Mouse (Mus musculus) liver, adult 2 months (tissue): ENCODE measurements around the gene Rin3.

ENCODE experiments used
- CTCF ChIP-seq: fragments of 200-500 bp; IDR thresholded peaks from 2 replicates; pipeline ENCODE4 v1.5.1; 2011; ENCODE audit warnings: low read depth, low read length, control low read depth
- POLR2A ChIP-seq: fragments of 200-500 bp; IDR thresholded peaks from 2 replicates; pipeline ENCODE4 v1.6.1; 2011; ENCODE audit warnings: low read length, control low read depth; ENCODE audit not compliant: insufficient read depth; ENCODE audit errors: extremely low read depth

- TF ChIP-seq CTCF (no peak), POLR2A (no peak)
These were observed 47.3 kb upstream of the Rin3 start for GRCm38 (mm10) chr12:102235551-102235950.
